In the genomic region with DNA sequence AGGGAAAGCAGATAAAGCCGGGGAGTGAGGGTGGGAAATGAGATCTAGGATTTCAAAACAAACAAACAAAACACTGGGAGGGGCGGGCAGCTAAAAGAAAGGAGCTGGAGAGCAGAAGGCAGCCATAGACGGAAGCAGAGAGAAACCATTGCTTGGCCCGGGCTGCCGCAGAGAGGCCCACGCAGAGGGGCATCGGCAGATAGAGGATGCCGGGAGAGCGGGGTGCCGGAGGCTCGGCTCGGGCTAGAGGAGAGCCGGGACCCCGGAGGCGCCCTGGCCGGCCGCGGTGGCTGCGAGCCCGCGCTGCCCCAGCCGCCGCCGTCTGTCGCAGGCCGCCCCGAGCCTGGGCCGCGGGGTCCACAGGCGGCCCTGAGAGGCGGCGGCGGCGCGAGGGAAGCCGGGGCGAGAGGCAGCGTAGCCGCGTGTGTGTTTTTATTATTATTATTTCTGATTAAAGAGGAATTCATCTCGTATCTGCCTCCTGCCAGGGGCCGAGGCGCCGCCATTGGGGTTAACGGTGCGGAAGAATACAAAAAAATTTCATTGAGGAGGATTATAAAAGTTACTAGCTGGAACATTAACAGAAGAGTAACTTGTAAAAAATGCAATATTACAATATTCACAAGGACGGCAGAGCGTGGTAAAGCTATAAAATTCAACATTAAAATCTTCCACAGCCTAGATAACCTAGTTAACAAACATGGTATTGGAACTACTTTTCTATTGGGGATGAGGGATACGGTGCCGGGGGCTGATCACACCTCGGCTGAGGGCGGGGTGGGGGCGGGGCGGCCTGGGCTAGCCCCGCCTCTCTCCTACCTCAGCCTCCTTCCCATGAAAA, we compare ENCODE assay signal across 8 mouse cellular contexts. TPM values are rescaled to one million over a fixed set of nuclear protein-coding genes. Genes with fewer than 3 reads are reported as not detected.
DNase-seq lines count a peak whose midpoint lies in the region; ATAC-seq and TF ChIP-seq lines count a peak whose summit lies in the region.

No protein-coding gene starts in this region.

- ATAC-seq in lung, embryonic 16.5 days (ENCODE audit: low read depth) = peak; percentile 78; the same call in 1 of the 2 replicates
- peak; percentile 22 for ATAC-seq in granulocyte monocyte progenitor cell, adult 5-6 weeks (replicated peaks; ENCODE audit: poor library complexity, severe bottlenecking)
- ATAC-seq in kidney, embryonic 15.5 days (replicated peaks; ENCODE audit: low FRiP score) = peak; percentile 60
- ATAC-seq in midbrain, embryonic 16.5 days = peak; percentile 75

- H3K27ac ChIP-seq in lung, embryonic 16.5 days (ENCODE audit: low read length) = 0 out of 2 replicates have a peak overlapping the region, but pooled peaks have one; percentile 25
- peak overlapping the region; percentile 89 for H3K27ac ChIP-seq in kidney, embryonic 15.5 days
- no peak overlapping the region; the same call in 1 of the 2 replicates for H3K27ac ChIP-seq in midbrain, embryonic 16.5 days (ENCODE audit: low read length)

- peak overlapping the region; percentile 81 for H3K9ac ChIP-seq in lung, embryonic 16.5 days (ENCODE audit: low read length)
- peak overlapping the region; percentile 84 for H3K9ac ChIP-seq in kidney, embryonic 15.5 days
- peak overlapping the region; percentile 77 for H3K9ac ChIP-seq in midbrain, embryonic 16.5 days (ENCODE audit: low read depth, low read length)

- WGBS in lung, embryonic 16.5 days = under 1% methylated on average over 50 of the region's 55 CpGs
- under 1% methylated on average over 54 of the region's 55 CpGs for WGBS in kidney, embryonic 15.5 days
- WGBS in midbrain, embryonic 16.5 days = under 1% methylated on average over 47 of the region's 55 CpGs

- no peak for DNase-seq in lung, postnatal 25 days (ENCODE audit: low spot score)
- DNase-seq in brain, embryonic 14.5 days (ENCODE audit: low read depth) = peak; percentile 81
- DNase-seq in MN1 (ENCODE audit: low spot score) = no peak
- DNase-seq in right cerebral cortex, adult 18-20 months = no peak

- no peak for TF ChIP-seq CTCF in brain, embryonic 14.5 days (IDR thresholded peaks at IDR 0.05; ENCODE audit: borderline replicate concordance, extremely low read depth, insufficient read depth, insufficient read length)

- H3K9me3 ChIP-seq in lung, embryonic 16.5 days (ENCODE audit: control insufficient read depth, low read length) = no peaks in the 10 kb centered on the region
- no peaks in the 10 kb centered on the region for H3K9me3 ChIP-seq in kidney, embryonic 15.5 days (replicated peaks)
- no peaks in the 10 kb centered on the region for H3K9me3 ChIP-seq in midbrain, embryonic 16.5 days (replicated peaks; ENCODE audit: control insufficient read depth, low read length, poor library complexity, severe bottlenecking)

- H3K27me3 ChIP-seq in lung, embryonic 16.5 days (ENCODE audit: control insufficient read depth, insufficient read depth, low read depth, low read length) = peaks cover 51% of the 10 kb centered on the region
- peaks cover 57% of the 10 kb centered on the region for H3K27me3 ChIP-seq in kidney, embryonic 15.5 days
- H3K27me3 ChIP-seq in midbrain, embryonic 16.5 days (ENCODE audit: control insufficient read depth, insufficient read depth, low read depth, low read length) = peaks cover 39% of the 10 kb centered on the region

- peak overlapping the region; percentile 82 for H3K4me2 ChIP-seq in lung, embryonic 16.5 days (ENCODE audit: low read depth, low read length)
- H3K4me2 ChIP-seq in kidney, embryonic 15.5 days = peak overlapping the region; percentile 87
- H3K4me2 ChIP-seq in midbrain, embryonic 16.5 days (ENCODE audit: low read length) = peak overlapping the region; percentile 78

- peaks cover 9% of the 10 kb centered on the region; the same call in 1 of the 2 replicates for H3K4me1 ChIP-seq in lung, embryonic 16.5 days (replicated peaks; ENCODE audit: control insufficient read depth, insufficient read depth, low read length)
- peaks cover 31% of the 10 kb centered on the region for H3K4me1 ChIP-seq in kidney, embryonic 15.5 days
- peaks cover 9% of the 10 kb centered on the region for H3K4me1 ChIP-seq in midbrain, embryonic 16.5 days (ENCODE audit: control insufficient read depth, insufficient read depth, low read length)

- H3K36me3 ChIP-seq in lung, embryonic 16.5 days (ENCODE audit: control insufficient read depth, insufficient read depth, low read length) = no peaks in the 10 kb centered on the region
- no peaks in the 10 kb centered on the region for H3K36me3 ChIP-seq in kidney, embryonic 15.5 days
- no peaks in the 10 kb centered on the region for H3K36me3 ChIP-seq in midbrain, embryonic 16.5 days (ENCODE audit: control insufficient read depth, insufficient read depth, low read length)

- 0 out of 2 replicates have a peak, but pooled peaks have one; percentile 27 for TF ChIP-seq POLR2A in brain, embryonic 14.5 days (IDR thresholded peaks at IDR 0.05; ENCODE audit: borderline replicate concordance, extremely low read depth, insufficient read depth, insufficient read length, poor library complexity, severe bottlenecking)

- peak overlapping the region; percentile 59 for H3K4me3 ChIP-seq in lung, embryonic 16.5 days (ENCODE audit: low read length)
- H3K4me3 ChIP-seq in kidney, embryonic 15.5 days (replicated peaks) = peak overlapping the region; percentile 63
- peak overlapping the region; percentile 53 for H3K4me3 ChIP-seq in midbrain, embryonic 16.5 days (ENCODE audit: low read depth, low read length)

RNA-seq across cellular contexts. Expression of a gene that starts 29.7 kb away (rescaled TPM):
- polyA plus RNA-seq in lung, embryonic 16.5 days (2015; fragmentation: Nextera tagmentation; extraction: Ambion mirVana) = 0.05 TPM in 1 of 2 replicates, not detected in the other
- polyA plus RNA-seq in brain, embryonic 14.5 days (2012; rRNA removed) = 1.9 and 20.3 TPM in 2 replicates
- not detected in 2 replicates for total RNA-seq in granulocyte monocyte progenitor cell, adult 5-6 weeks (2014; fragmentation: Nextera tagmentation)
- not detected in 2 replicates for total RNA-seq in granulocyte monocyte progenitor cell, adult 5-6 weeks (2017)
- polyA plus RNA-seq in kidney, embryonic 15.5 days (2015; fragmentation: Nextera tagmentation; extraction: Ambion mirVana) = 34.6 and 36.9 TPM in 2 replicates
- polyA plus RNA-seq in midbrain, embryonic 16.5 days (2015; fragmentation: Nextera tagmentation; extraction: Ambion mirVana) = 0.33 and 0.41 TPM in 2 replicates

Comparison
In these comparisons a context has a peak if more than half of its experiments do, and no peak if none do; other contexts are left out.
1. ATAC-seq: peak in every context shown above with its lines; median percentile 78 in lung, embryonic 16.5 days; 75 in midbrain, embryonic 16.5 days; 60 in kidney, embryonic 15.5 days; 22 in granulocyte monocyte progenitor cell, adult 5-6 weeks.